Mouse (Mus musculus) small intestine, adult 2 months (tissue): ENCODE measurements around the gene Cab39. TPM values are rescaled to one million over a fixed set of nuclear protein-coding genes. Genes with fewer than 3 reads are reported as not detected.
A peak's percentile ranks its signal among the peaks of the same experiment; 100 is the strongest.

Source experiments
- H3K27ac ChIP-seq: fragments of 200-500 bp; 2 replicates; pipeline ENCODE4 v1.5.1; 2012; ENCODE audit warnings: low read depth, low read length, control low read depth, inconsistent platforms; ENCODE audit not compliant: insufficient read depth
- H3K27me3 ChIP-seq: fragments of 200-500 bp; 2 replicates; pipeline ENCODE4 v1.6.1; 2012; ENCODE audit warnings: mild to moderate bottlenecking, moderate library complexity, low read length, inconsistent platforms; ENCODE audit not compliant: control insufficient read depth, insufficient read depth
- H3K36me3 ChIP-seq: fragments of 200-500 bp; 2 replicates; pipeline ENCODE4 v1.6.1; 2012; ENCODE audit warnings: mild to moderate bottlenecking, low read length, control low read depth, inconsistent platforms; ENCODE audit not compliant: control insufficient read depth, insufficient read depth
- H3K4me1 ChIP-seq: fragments of 200-500 bp; 2 replicates; pipeline ENCODE4 v1.6.1; 2012; ENCODE audit warnings: low read length, inconsistent platforms, mixed read lengths; ENCODE audit not compliant: control insufficient read depth, insufficient read depth, insufficient read length
- H3K4me3 ChIP-seq: fragments of 200-500 bp; 2 replicates; pipeline ENCODE4 v1.5.1; 2012; ENCODE audit warnings: low read depth, mild to moderate bottlenecking, control low read depth, inconsistent platforms, low read length, moderate library complexity
- CTCF ChIP-seq: fragments of 200-500 bp; IDR thresholded peaks from 2 replicates; pipeline ENCODE4 v1.5.1; 2012; ENCODE audit warnings: low read depth, mild to moderate bottlenecking, control low read depth, inconsistent platforms, low read length, moderate library complexity, mixed read lengths; ENCODE audit not compliant: insufficient replicate concordance, insufficient read length; ENCODE audit errors: extremely low read depth
- POLR2A ChIP-seq: fragments of 200-500 bp; IDR thresholded peaks from 2 replicates; pipeline ENCODE4 v1.6.1; 2012; ENCODE audit warnings: low read depth, mild to moderate bottlenecking, control low read depth, inconsistent platforms, low read length, moderate library complexity
- WGBS: fragments of 180-500 bp; shearing (Covaris S2); methylation state at CpG from one replicate; pipeline ENCODE4 v1.1.7; 2018; 5-methylcytosine and 5-hydroxymethylcytosine counted together
- polyA plus RNA-seq: library from polyadenylated mRNA; depleted of rRNA; stranded (reverse); fragments of >200 nt; gene quantifications from 2 replicates; pipeline ENCODE4 v1.2.3, GENCODE M21; 2012; rRNA removed

Gene Cab39
- 36.8 and 67.0 TPM in 2 replicates for polyA plus RNA-seq

- no peaks in the 10 kb centered on the region for H3K27me3 ChIP-seq
- H3K4me1 ChIP-seq = peaks cover 26% of the 10 kb centered on the region
- peaks cover 5% of the 10 kb centered on the region for H3K36me3 ChIP-seq
- H3K27ac ChIP-seq = peak within 1 kb of the TSS; percentile 98
- under 1% methylated on average over 117 of the region's 118 CpGs for WGBS
- H3K4me3 ChIP-seq = peak within 1 kb of the TSS; percentile 99
- TF ChIP-seq POLR2A (peak; percentile 90), CTCF (peak; percentile 62)
These were observed at the start of gene Cab39 for GRCm38 (mm10) chr1:85793208-85794105. TSS of gene Cab39 (plus strand) at chr1:85793441.

GRCm38 (mm10) chr1:85744539-85744938 is 48.7 kb upstream of the Cab39 start:
- TF ChIP-seq CTCF = no peak
- WGBS = 34% methylated on average over 3 of the region's 3 CpGs
- H3K27me3 ChIP-seq = no peaks in the 10 kb centered on the region
- no peak overlapping the region for H3K27ac ChIP-seq
- H3K4me1 ChIP-seq = no peaks in the 10 kb centered on the region
- H3K36me3 ChIP-seq = no peaks in the 10 kb centered on the region
- H3K4me3 ChIP-seq = no peak overlapping the region

- WGBS = 83% methylated on average over 5 of the region's 5 CpGs
- no peak overlapping the region for H3K4me3 ChIP-seq
These were observed 46.7 kb upstream of the Cab39 start for GRCm38 (mm10) chr1:85746511-85746910.

GRCm38 (mm10) chr1:85749829-85750228 is 43.4 kb upstream of the Cab39 start:
- no peaks in the 10 kb centered on the region for H3K4me1 ChIP-seq
- TF ChIP-seq POLR2A = no peak
- no peak overlapping the region for H3K4me3 ChIP-seq
- no peaks in the 10 kb centered on the region for H3K27me3 ChIP-seq
- WGBS = 63% methylated on average over 2 of the region's 2 CpGs
- no peak overlapping the region for H3K27ac ChIP-seq
- no peaks in the 10 kb centered on the region for H3K36me3 ChIP-seq

More at GRCm38 (mm10) chr1:85746511-85746910, 46.7 kb upstream of the Cab39 start:
- no peak for TF ChIP-seq POLR2A
- TF ChIP-seq CTCF = no peak
- H3K27ac ChIP-seq = no peak overlapping the region
- no peaks in the 10 kb centered on the region for H3K36me3 ChIP-seq
- no peaks in the 10 kb centered on the region for H3K4me1 ChIP-seq
- no peaks in the 10 kb centered on the region for H3K27me3 ChIP-seq

- Histone ChIP-seq H3K27me3 (no peaks in the 10 kb centered on the region), H3K4me3 (no peak overlapping the region), H3K27ac (peak overlapping the region; percentile 48; the same call in 1 of the 2 replicates), H3K4me1 (no peaks in the 10 kb centered on the region), H3K36me3 (no peaks in the 10 kb centered on the region)
- WGBS = 79% methylated on average over 4 of the region's 4 CpGs
- TF ChIP-seq CTCF (no peak), POLR2A (no peak)
These were observed 42.6 kb upstream of the Cab39 start for GRCm38 (mm10) chr1:85750650-85751049.

GRCm38 (mm10) chr1:85751494-85751893 is 41.7 kb upstream of the Cab39 start:
- no peaks in the 10 kb centered on the region for H3K27me3 ChIP-seq

GRCm38 (mm10) chr1:85751932-85752680 is 41.1 kb upstream of the Cab39 start:
- TF ChIP-seq POLR2A = no peak
- TF ChIP-seq CTCF = no peak
- WGBS = 79% methylated on average over 11 of the region's 11 CpGs
- H3K36me3 ChIP-seq = no peaks in the 10 kb centered on the region
- H3K27ac ChIP-seq = peak overlapping the region; percentile 54
- H3K27me3 ChIP-seq = no peaks in the 10 kb centered on the region
- H3K4me3 ChIP-seq = no peak overlapping the region
- H3K4me1 ChIP-seq = no peaks in the 10 kb centered on the region

More at GRCm38 (mm10) chr1:85751494-85751893, 41.7 kb upstream of the Cab39 start:
- WGBS = 49% methylated on average over 6 of the region's 6 CpGs
- no peak for TF ChIP-seq CTCF
- TF ChIP-seq POLR2A = no peak
- no peaks in the 10 kb centered on the region for H3K36me3 ChIP-seq
- no peak overlapping the region for H3K4me3 ChIP-seq
- H3K4me1 ChIP-seq = no peaks in the 10 kb centered on the region
- peak overlapping the region; percentile 54 for H3K27ac ChIP-seq
